Mouse (Mus musculus): ENCODE measurements at regions not wholly inside any gene's neighbourhood (a gene's known extent, or its start where the extent isn't known, plus 50 kb on each side); places are given as distances from the start of the nearest gene placed in this dataset.

DNA sequence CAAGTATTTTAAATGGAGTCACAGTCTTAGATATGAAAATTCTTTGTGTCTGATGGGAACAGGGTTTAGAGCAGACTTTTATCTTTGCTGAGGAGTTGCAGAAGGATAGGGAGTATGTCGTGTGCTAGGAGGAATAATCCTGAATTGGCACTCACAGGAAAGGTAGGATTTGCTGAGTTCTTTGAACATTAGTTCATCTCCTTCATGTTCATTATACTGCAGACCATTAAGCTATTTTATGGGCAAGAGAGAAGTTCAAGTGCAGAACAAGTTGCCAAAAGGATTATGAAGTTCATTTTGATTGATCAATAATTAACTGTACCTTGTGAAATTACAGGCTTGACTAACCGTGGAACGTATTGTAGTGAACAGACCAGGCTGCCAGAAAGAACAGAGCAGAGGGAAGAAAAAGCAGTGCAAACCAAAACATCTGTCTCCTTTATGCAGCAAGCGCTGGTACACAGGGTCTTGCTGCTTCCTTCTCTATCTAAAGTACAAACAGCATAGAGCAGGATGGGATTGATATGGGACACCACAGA is 839.7 kb upstream of the Zeb2 start:
- TF ChIP-seq CTCF (IDR thresholded peaks at IDR 0.05; ENCODE audit: control insufficient read depth, insufficient read depth, low read length) (no peak), POLR2A (IDR thresholded peaks at IDR 0.05; ENCODE audit: borderline replicate concordance, control insufficient read depth, low read depth, low read length) (no peak)
